Mouse (Mus musculus): ENCODE data around the gene Pld4.

The Pld4 gene

DNA sequence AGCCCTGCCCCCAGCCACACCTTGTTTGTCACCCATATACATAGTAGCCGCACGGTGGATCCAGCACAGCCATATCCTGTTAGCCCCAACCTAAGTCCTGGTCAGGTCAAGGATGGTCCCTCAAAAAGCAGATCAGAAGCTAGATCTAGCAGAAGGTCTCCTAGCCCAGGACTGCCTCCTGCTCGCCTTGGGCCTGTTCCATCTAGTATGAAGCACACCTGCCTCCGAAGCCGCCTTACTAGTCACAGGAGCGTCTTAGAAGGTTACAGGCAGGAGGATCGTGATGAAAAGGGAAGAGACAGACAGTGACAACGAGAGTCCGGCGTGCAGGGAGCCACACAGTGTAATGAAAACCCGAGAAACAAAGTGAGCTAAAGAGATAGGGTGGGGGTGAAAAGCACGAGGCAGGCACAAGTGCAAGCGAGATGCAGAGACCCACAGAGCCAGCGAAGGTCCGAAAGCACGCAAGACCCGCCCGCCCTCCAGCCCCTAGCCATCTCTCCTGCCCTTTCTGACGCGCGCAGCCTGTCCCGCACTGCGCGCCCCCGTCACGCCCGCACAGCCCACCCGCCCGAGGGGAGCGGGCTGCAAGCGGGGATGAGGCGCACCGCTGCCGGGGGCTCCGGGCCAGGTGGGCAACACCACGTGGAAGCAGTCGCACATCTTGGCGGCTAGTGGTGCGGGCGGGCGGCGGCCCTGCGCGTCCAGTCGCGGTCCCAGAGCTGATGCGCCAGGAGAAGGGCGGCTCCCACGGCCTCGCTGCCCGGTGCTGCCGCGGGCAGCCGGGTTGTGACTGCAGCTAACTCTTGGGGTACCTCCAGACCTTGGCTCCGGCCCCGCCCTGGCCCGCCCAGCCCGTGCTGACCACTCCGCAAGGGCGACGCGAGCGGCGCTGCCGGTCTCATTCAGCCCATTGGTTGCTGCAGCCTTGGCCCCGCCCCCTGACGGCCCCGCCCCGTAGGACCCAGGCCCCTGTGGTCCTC lies 41.7 kb downstream of the Pld4 start, which contains the start of gene Ahnak2:
TSS of gene Ahnak2 (minus strand) at position 794 of the 983 bp plus-strand sequence.
- no peak for DNase-seq (ENCODE audit: low read depth, low spot score)

DNA sequence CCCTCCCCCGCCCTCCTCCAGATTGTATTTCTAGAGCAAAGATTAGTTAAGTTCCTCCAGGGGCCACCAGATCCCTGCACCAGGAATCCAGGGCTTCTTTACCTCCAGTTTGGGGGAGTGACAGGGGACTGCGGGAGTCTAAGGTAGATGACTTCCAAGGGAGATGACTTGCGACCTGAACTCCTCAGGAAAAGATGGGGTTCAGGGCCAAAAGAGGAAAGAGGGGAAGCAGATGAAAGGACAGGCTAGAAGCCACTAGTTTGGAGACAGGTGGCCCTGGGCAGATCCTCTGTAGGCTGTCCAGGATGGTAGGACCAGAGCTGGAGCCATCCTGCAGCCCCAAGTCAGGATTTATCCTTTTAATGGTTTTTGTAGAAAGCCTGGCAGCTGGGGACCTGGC lies 42.5 kb downstream of the Pld4 start:
- no peak for DNase-seq (ENCODE audit: low read depth, low spot score)

DNA sequence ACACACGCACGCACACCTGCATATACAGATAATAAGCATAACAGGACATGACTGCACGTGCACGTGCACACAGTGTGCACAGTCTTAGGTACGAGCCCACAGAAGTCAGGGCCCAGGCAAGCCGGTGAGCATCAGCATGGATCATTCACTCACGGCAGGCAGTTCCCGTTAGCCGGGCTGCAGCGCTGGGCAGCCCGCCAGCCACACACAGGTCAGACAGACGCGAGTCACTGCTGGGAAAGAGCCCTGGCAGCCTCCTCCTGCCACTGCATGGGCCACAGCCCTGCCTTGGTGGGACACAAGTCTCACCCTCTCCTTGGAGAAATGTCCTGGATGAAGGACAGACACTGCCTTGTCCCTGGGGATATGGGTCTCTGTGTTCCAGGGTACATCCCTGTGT lies 43.6 kb downstream of the Pld4 start:
- no peak for DNase-seq (ENCODE audit: low read depth, low spot score)

DNA sequence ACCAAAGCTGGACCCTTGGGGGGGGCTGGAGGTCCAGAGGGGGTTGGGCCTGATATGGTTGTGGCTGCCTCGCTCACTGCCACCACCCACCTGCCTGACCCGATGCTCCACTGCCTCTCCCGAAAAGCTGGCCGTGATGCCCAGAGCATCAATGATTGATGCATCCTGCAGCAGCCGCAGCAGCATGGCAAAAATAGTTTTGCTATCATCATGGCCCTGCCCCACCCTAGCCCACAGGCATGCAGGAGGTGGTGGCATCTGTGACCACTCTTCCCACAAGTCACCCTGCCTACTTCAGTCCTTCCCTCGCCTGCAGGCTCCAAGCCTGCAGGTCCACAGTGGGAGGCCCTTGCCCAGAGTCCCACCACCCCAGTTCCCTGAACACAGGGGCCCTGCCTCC lies 45.6 kb downstream of the Pld4 start:
- DNase-seq (ENCODE audit: low read depth, low spot score) = no peak

DNA sequence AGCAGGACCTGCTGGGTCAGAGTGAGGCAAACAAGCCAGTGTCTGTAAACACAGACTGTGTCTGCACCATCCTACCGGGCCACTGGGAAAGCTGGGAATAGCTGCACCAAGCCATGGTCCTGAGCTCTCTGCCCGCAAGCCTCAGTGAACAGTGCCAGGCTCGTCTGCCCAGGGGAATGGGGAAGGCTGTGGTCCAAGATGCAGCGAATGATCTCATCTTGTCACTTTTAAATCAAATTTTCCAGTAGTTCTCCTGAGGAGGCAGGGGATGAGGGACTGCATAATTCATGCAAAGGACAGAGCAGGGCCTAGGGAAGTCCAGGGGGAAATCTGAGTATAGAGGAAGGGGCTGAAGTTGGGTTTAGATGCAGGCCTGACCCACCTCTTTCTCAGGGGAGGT lies 47.3 kb downstream of the Pld4 start:
- DNase-seq (ENCODE audit: low read depth, low spot score) = no peak

DNA sequence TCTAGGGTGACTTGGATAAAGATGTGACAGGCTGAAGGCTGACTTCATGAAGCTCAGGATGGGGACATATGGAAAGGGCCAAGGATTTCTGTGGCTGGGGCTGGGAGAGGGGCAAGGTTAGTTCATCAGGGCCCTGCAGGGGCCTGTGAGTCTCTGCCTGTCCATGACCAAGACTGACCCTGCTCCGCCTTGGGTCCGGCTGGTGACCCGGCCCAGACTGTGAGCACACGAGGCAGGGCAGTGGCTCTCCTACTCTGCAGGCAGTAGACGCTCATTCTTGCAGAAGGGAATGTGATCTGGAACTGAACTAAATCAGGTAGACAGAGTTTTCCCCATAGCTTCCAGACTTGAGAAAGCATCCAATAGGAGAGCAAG lies 47.7 kb downstream of the Pld4 start:
- no peak for DNase-seq (ENCODE audit: low read depth, low spot score)

DNA sequence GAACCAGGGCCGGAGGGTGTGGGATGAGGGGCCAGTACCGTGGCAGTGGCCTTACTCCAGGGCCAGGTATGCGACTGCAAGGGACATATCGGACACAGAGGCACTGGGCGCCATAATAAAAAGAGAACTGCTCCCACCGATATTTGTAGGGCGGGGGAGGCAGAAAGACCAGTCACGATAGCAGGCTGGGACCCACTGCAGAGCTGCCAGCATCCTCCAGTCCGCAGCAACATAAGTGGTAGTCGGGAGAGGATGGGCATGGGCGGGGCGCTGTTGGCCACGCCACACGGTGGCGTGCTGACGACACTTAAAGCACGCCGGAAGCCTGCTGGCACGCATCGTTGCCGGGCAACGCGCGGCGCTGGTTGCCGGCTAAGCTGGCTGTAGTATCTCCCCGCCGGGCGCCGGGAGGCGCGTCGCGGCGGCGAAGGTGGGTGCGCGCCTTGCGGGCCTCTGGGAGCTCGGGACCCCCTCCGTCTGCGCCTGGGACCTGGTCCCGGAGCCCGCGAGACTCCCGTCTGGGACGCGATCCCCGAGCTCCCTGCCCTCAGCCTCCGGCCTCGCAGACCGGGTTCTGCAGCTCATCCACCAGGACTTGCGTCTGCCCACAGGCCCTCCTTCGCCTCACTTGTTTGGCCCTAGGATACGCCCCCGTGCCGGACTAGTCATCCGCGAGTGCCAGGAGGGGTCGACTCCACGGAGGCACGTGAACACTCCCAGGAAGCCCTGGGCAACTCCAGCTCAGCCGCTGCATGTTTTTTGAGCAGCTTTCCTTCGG lies 48.3 kb downstream of the Pld4 start, which contains the start of gene Clba1:
TSS of gene Clba1 (plus strand) at position 351 of the 778 bp plus-strand sequence.
- peak; percentile 94 for DNase-seq (ENCODE audit: low read depth, low spot score)

DNA sequence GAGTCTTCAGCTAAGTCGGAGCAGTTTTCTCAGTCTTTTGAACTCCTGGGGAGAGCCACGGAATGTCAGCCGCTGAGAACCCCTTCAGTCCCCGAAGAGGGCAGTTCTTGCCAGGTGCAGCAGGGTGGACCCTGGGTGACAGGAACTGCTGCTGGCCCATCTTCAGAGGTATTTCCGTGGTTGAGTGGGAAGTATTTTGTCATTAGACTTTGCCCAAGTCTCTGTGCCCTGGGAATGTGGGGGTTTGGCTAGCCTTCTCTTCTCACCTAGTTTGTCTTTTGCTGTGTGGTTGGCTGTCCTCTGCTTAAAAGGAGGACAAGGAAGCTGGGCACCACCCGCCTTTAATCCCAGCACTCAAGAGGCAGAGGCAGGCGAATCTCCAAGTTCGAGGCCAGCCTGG lies 49.2 kb downstream of the Pld4 start:
- DNase-seq (ENCODE audit: low read depth, low spot score) = no peak

DNA sequence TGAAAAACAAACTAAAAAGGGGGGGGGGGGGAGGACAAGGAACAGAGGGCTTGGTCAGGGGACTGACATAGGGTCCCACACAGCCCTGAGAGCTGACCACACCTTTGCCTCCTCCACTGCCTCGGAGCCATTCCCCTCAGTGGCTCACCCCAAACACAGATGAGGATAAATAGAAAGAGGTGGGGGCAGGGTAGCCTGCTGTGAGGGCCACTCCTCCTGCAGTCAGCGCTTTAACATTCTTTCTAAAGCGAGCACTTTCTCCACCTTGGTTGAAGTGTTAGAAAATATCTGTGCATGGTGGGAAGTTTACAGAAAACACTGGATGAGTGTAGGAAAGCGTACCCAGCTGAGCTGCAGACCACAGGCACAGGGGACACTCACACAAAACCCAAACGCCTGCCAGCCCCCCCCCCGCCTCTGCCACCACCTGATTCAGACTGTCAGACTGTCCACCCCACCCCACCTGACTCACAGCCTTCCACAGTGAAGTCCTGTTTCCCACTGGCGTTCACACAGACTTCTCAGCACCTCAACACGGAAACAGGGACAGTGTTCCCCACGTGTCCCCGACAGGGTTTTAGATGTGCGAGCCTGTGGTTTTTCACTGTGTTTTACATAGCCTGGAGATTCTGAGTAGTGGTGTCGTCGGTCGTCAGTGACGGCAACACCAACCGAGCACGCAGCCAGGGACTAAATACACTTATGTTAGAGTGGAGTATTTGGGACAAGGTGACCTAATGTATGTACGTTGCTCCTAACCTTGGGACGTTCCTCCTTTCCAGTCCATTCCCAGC lies 49.8 kb downstream of the Pld4 start:
- no peak for DNase-seq (ENCODE audit: low read depth, low spot score)

DNA sequence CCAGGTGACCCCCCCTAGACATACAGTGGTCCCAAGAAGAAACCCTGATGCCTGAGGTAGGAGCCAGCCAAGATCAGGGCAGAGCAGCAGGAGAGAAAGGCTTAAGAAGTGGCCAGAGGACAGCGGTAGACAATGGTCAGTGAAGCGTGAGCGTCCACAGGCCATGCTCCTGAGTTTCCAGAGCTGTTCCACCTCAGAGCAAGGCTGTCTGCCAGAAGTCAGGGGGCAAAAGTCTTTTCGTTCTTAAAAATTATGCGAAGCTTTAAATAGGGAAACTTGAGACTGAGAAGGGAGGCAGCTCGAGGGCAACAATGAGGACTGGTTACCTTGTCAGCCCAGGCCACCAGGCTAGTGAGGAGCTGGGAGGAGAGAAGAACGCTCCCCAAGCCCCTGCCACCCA lies 52.9 kb downstream of the Pld4 start:
- no peak for DNase-seq (ENCODE audit: low read depth, low spot score)

DNA sequence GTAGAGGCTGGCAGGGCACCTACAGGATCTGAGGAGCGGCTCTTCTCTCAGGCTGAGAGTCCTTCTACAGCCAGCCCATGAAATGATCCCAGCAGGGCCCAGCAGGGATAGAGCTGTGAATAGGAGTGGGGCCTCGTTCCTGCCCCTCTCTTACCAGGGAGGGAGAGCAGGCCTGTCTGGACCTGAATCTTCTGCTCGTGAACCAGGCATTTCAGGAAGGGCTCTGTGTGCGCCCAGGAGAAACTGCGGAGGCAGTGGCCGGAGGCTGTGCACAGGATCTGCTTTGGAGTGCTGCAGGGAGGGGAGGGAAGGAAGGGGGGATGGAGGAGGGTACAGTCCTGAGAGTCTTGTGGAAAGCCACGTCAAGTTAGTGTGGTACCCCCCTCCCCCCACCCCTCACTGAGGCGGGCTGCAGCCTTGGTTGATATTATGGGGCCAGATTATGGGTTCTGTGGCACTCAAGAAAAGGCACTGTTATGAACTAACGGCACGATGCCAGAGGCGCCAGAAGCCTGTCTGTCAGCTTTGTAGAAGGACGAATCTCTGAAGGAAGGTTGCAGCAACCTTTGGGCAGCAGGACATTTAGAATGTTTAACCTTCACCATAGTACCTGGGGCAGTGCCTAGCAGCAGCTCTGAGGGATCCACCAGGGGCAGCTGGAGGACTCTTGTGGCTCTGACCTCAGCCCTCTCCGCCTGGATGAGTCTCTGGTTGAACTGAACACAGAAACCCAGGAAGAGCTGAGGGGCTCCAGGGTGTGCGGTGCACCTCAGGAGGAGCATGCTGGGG lies 54.4 kb downstream of the Pld4 start:
- no peak for DNase-seq (ENCODE audit: low read depth, low spot score)

DNA sequence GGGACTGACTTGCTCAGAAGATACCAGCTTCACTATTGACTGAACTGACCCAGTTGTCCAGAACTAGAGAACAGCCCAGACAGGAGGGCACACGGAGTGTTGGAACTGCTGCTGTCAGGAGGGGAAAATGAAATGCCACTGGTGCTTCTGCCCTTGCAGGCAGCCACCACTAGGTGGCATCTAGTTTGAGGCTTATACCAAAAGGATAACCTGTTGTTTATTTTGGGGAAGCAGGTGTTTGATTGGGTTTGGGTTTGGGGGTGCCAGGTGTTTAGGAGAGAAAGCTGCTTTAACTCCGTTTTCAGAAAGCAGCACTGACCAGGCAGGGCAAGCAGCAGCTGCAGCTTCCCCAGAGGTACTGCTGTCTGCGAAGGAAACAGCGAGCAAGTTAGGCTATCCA lies 55.8 kb downstream of the Pld4 start:
- peak; percentile 90 for DNase-seq (ENCODE audit: low read depth, low spot score)

DNA sequence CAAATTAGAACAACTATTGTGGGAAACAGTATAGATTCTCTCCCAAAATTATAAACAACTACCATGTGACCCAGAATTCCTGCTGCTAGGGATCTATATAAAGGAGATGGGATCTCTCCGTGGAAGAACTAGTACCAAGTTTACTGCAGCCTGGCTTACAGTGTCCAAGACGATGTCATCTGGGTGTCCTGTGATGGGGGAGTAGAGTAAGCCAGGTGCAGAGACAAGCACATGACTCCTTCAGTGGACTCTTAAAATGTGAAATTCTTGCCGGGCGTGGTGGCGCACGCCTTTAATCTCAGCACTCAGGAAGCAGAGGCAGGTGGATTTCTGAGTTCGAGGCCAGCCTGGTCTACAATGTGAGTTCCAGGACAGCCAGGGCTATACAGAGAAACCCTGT lies 56.4 kb downstream of the Pld4 start:
- peak; percentile 55 for DNase-seq (ENCODE audit: low read depth, low spot score)
